Mouse (Mus musculus) bone marrow, adult 2 months (tissue): ENCODE measurements around the gene Stoml3.

Experiments used
- CTCF ChIP-seq: fragments of 200-500 bp; IDR thresholded peaks from 2 replicates; pipeline ENCODE4 v1.5.1; 2011; ENCODE audit warnings: low read length, control low read depth; ENCODE audit not compliant: control insufficient read depth, insufficient read depth
- POLR2A ChIP-seq: fragments of 200-500 bp; IDR thresholded peaks from 2 replicates; pipeline ENCODE4 v1.6.1; 2011; ENCODE audit warnings: low read depth, mild to moderate bottlenecking, control low read depth, low read length, borderline replicate concordance; ENCODE audit not compliant: control insufficient read depth

DNA sequence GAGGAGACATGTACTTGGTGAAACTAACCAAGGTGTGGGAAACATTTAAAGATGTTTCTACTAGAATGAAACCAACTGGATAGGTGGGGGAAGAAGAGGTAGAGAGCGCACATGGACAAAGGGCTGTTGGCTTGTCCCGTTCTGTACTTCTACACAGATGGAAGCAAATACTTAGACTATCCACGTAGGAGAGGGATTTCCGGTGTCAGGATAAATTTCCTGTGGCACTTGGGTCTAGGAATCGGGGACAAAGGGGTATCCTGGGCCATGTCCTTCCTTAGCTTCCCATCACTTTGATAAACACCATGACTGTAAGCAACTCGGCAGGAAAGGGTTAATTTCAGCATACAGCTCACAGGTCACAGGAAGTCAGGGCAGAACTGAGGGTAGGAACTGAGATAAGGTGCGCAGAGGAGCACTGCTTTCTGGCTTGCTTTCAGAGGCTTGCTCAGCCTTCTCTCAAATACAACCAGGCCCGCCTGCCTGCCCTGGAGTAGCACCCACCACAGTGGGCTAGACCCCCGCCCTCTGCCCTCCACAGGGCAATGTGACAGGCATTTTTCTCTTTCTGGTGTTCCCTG is 1.4 kb upstream of the Stoml3 start:
- TF ChIP-seq CTCF (no peak), POLR2A (no peak)
